Mouse (Mus musculus) intestine, embryonic 15.5 days (tissue): Measurements from ENCODE around the gene Hist1h4d. TPM values are rescaled to one million over a fixed set of nuclear protein-coding genes. Genes with fewer than 3 reads are reported as not detected.
"Not testable (repeated sequence)": the region's sequence is repeated elsewhere in the genome, so short reads cannot be mapped to it uniquely, and the experiment has no call there.

Experiments
- ATAC-seq: fragments of 200-750 bp; cut with Nextera tagmentation; 2 replicates; pipeline ENCODE4 v1.8.0; 2017; ENCODE audit warnings: moderate TSS enrichment, moderate library complexity
- H3K27ac ChIP-seq: fragments of 300-500 bp; sonication (generic); 2 replicates; pipeline ENCODE4 v1.5.1; 2015; ENCODE audit warnings: mild to moderate bottlenecking, inconsistent platforms
- H3K27me3 ChIP-seq: fragments of 300-500 bp; sonication (generic); replicated peaks from 2 replicates; pipeline ENCODE4 v1.6.1; 2015; ENCODE audit warnings: inconsistent platforms
- H3K36me3 ChIP-seq: fragments of 300-500 bp; sonication (generic); 2 replicates; pipeline ENCODE4 v1.6.1; 2015; ENCODE audit warnings: inconsistent platforms
- H3K4me1 ChIP-seq: fragments of 300-500 bp; sonication (generic); replicated peaks from 2 replicates; pipeline ENCODE4 v1.6.1; 2015; ENCODE audit warnings: inconsistent platforms
- H3K4me2 ChIP-seq: fragments of 300-500 bp; sonication (generic); replicated peaks from 2 replicates; pipeline ENCODE4 v1.6.1; 2015; ENCODE audit warnings: mild to moderate bottlenecking, inconsistent platforms
- H3K4me3 ChIP-seq: fragments of 300-500 bp; sonication (generic); replicated peaks from 2 replicates; pipeline ENCODE4 v1.5.1; 2015; ENCODE audit warnings: inconsistent platforms
- H3K9ac ChIP-seq: fragments of 300-500 bp; sonication (generic); 2 replicates; pipeline ENCODE4 v1.6.1; 2015; ENCODE audit warnings: inconsistent platforms
- H3K9me3 ChIP-seq: fragments of 300-500 bp; sonication (generic); 2 replicates; pipeline ENCODE4 v1.6.1; 2016; ENCODE audit warnings: inconsistent platforms
- WGBS: fragments of 180-500 bp; shearing (Covaris S2); methylation state at CpG from one replicate; pipeline ENCODE4 v1.1.7; 2015; 5-methylcytosine and 5-hydroxymethylcytosine counted together
- polyA plus RNA-seq: library from polyadenylated mRNA; unstranded; fragments of >200 nt; fragmentation: Nextera tagmentation; extraction: Ambion mirVana; gene quantifications from 2 replicates; pipeline ENCODE4 v1.2.1, GENCODE M21; 2015

The Hist1h4d gene
- polyA plus RNA-seq, 1 experiment from 2014 or later, result 101 TPM

GRCm38 (mm10) chr13:23541497-23541896, 39.9 kb upstream of the Hist1h4d start:
- no peak overlapping the region for H3K4me2 ChIP-seq
- H3K9me3 ChIP-seq, result no peaks in the 10 kb centered on the region
- H3K9ac ChIP-seq, result no peak overlapping the region
- H3K27ac ChIP-seq, result no peak overlapping the region
- H3K4me1 ChIP-seq, result 0 out of 2 replicates have a peak, but pooled peaks cover 3% of the 10 kb centered on the region
- no peaks in the 10 kb centered on the region for H3K27me3 ChIP-seq
- ATAC-seq, result no peak
- H3K36me3 ChIP-seq, result no peaks in the 10 kb centered on the region
- 85% methylated on average over 3 of the region's 3 CpGs for WGBS
- no peak overlapping the region for H3K4me3 ChIP-seq

GRCm38 (mm10) chr13:23542225-23542980, 39.0 kb upstream of the Hist1h4d start:
- H3K4me3 ChIP-seq, result peak overlapping the region; percentile 44
- not testable (repeated sequence) for H3K27me3 ChIP-seq, ATAC-seq, H3K36me3 ChIP-seq, H3K9me3 ChIP-seq, H3K4me1 ChIP-seq
- peak overlapping the region; percentile 45 for H3K9ac ChIP-seq
- 12% methylated on average over 3 of the region's 3 CpGs for WGBS
- peak overlapping the region; percentile 67 for H3K4me2 ChIP-seq
- peak overlapping the region; percentile 86 for H3K27ac ChIP-seq

GRCm38 (mm10) chr13:23542999-23543607, 38.3 kb upstream of the Hist1h4d start, which contains the start of gene Hist1h2bh:
TSS of gene Hist1h2bh (minus strand) at chr13:23543392.
- Histone ChIP-seq H3K4me3 (peak within 1 kb of the TSS; percentile 44), H3K9ac (peak within 1 kb of the TSS; percentile 45), H3K4me2 (peak within 1 kb of the TSS; percentile 67), H3K27ac (peak within 1 kb of the TSS; percentile 87)
- under 1% methylated on average over 37 of the region's 42 CpGs for WGBS
- ATAC-seq, result peak; percentile 95
- H3K27me3 ChIP-seq, H3K9me3 ChIP-seq, H3K4me1 ChIP-seq, H3K36me3 ChIP-seq: not testable (repeated sequence)

- no peaks in the 10 kb centered on the region for H3K27me3 ChIP-seq
- H3K4me3 ChIP-seq, result peak within 1 kb of the TSS; percentile 44
- 0 out of 2 replicates have a peak, but pooled peaks cover 2% of the 10 kb centered on the region for H3K4me1 ChIP-seq
- H3K36me3 ChIP-seq, result no peaks in the 10 kb centered on the region
- H3K27ac ChIP-seq, result peak within 1 kb of the TSS; percentile 90
- under 1% methylated on average over 24 of the region's 45 CpGs for WGBS
- peak; percentile 93 for ATAC-seq
- H3K9ac ChIP-seq, result peak within 1 kb of the TSS; percentile 55
- peak within 1 kb of the TSS; percentile 67 for H3K4me2 ChIP-seq
- H3K9me3 ChIP-seq, result no peaks in the 10 kb centered on the region
Measured at GRCm38 (mm10) chr13:23543965-23544786, 37.2 kb upstream of the Hist1h4d start, which contains the start of gene Hist1h3f. TSS of gene Hist1h3f (plus strand) at chr13:23544052.

GRCm38 (mm10) chr13:23544787-23545120, 36.6 kb upstream of the Hist1h4d start:
- H3K27ac ChIP-seq, result peak overlapping the region; percentile 90; the same call in 1 of the 2 replicates
- ATAC-seq, result peak; percentile 19; the same call in 1 of the 2 replicates
- H3K9ac ChIP-seq, result 0 out of 2 replicates have a peak overlapping the region, but pooled peaks have one; percentile 55
- not testable (repeated sequence) for H3K4me1 ChIP-seq, H3K9me3 ChIP-seq, H3K36me3 ChIP-seq, H3K27me3 ChIP-seq
- WGBS, result 0% methylated on average over 12 of the region's 14 CpGs
- peak overlapping the region; percentile 44 for H3K4me3 ChIP-seq
- H3K4me2 ChIP-seq, result peak overlapping the region; percentile 50

- H3K36me3 ChIP-seq, result no peaks in the 10 kb centered on the region
- no peak for ATAC-seq
- H3K4me2 ChIP-seq, result no peak overlapping the region
- H3K27me3 ChIP-seq, result no peaks in the 10 kb centered on the region
- H3K4me1 ChIP-seq, result no peaks in the 10 kb centered on the region
- no peak overlapping the region for H3K27ac ChIP-seq
- WGBS, result 56% methylated on average over 5 of the region's 5 CpGs
- no peak overlapping the region for H3K4me3 ChIP-seq
- no peak overlapping the region for H3K9ac ChIP-seq
- H3K9me3 ChIP-seq, result no peaks in the 10 kb centered on the region
Measured at GRCm38 (mm10) chr13:23546694-23547093, 34.7 kb upstream of the Hist1h4d start.

- H3K9me3 ChIP-seq, result no peaks in the 10 kb centered on the region
- H3K27ac ChIP-seq, result peak overlapping the region; percentile 92
- H3K4me1 ChIP-seq, result no peaks in the 10 kb centered on the region; the same call in 1 of the 2 replicates
- H3K9ac ChIP-seq, result peak overlapping the region; percentile 36
- H3K4me2 ChIP-seq, result peak overlapping the region; percentile 61
- 5% methylated on average over 3 of the region's 3 CpGs for WGBS
- H3K27me3 ChIP-seq, result no peaks in the 10 kb centered on the region
- H3K4me3 ChIP-seq, result peak overlapping the region; percentile 44
- no peak for ATAC-seq
- H3K36me3 ChIP-seq, result no peaks in the 10 kb centered on the region
Measured at GRCm38 (mm10) chr13:23550761-23551145, 30.6 kb upstream of the Hist1h4d start.

GRCm38 (mm10) chr13:23551146-23551834, 30.1 kb upstream of the Hist1h4d start, which contains the start of gene Hist1h4f:
TSS of gene Hist1h4f (minus strand) at chr13:23551648.
- H3K36me3 ChIP-seq, H3K9me3 ChIP-seq, H3K27me3 ChIP-seq, H3K4me1 ChIP-seq: not testable (repeated sequence)
- H3K9ac ChIP-seq, result peak within 1 kb of the TSS; percentile 36
- WGBS, result under 1% methylated on average over 47 of the region's 47 CpGs
- H3K4me3 ChIP-seq, result peak within 1 kb of the TSS; percentile 44
- peak within 1 kb of the TSS; percentile 61 for H3K4me2 ChIP-seq
- peak; percentile 84 for ATAC-seq
- H3K27ac ChIP-seq, result peak within 1 kb of the TSS; percentile 92

GRCm38 (mm10) chr13:23551931-23552914, 29.2 kb upstream of the Hist1h4d start:
- no peak for ATAC-seq
- Histone ChIP-seq H3K4me1 (peaks cover 3% of the 10 kb centered on the region), H3K4me3 (peak overlapping the region; percentile 44), H3K27me3 (no peaks in the 10 kb centered on the region), H3K27ac (peak overlapping the region; percentile 92), H3K9ac (0 out of 2 replicates have a peak overlapping the region, but pooled peaks have one; percentile 30), H3K36me3 (no peaks in the 10 kb centered on the region), H3K4me2 (peak overlapping the region; percentile 61), H3K9me3 (no peaks in the 10 kb centered on the region)
- WGBS, result 53% methylated on average over 8 of the region's 8 CpGs

GRCm38 (mm10) chr13:23552962-23553361, 28.4 kb upstream of the Hist1h4d start, which contains the start of gene Hist1h1d:
TSS of gene Hist1h1d (plus strand) at chr13:23553262.
- Histone ChIP-seq H3K27me3 (no peaks in the 10 kb centered on the region), H3K9ac (no peak within 1 kb of the TSS), H3K4me2 (peak within 1 kb of the TSS; percentile 61; the same call in 1 of the 2 replicates), H3K4me3 (no peak within 1 kb of the TSS), H3K9me3 (no peaks in the 10 kb centered on the region), H3K27ac (peak within 1 kb of the TSS; percentile 98), H3K4me1 (peaks cover 3% of the 10 kb centered on the region), H3K36me3 (no peaks in the 10 kb centered on the region)
- ATAC-seq, result no peak

- Histone ChIP-seq H3K9ac (peak overlapping the region; percentile 28), H3K4me3 (peak overlapping the region; percentile 56), H3K27me3 (no peaks in the 10 kb centered on the region), H3K4me2 (peak overlapping the region; percentile 88), H3K27ac (peak overlapping the region; percentile 98), H3K36me3 (no peaks in the 10 kb centered on the region), H3K4me1 (peaks cover 3% of the 10 kb centered on the region), H3K9me3 (no peaks in the 10 kb centered on the region)
- 16% methylated on average over 9 of the region's 9 CpGs for WGBS
- ATAC-seq, result no peak
Measured at GRCm38 (mm10) chr13:23554393-23554792, 27.0 kb upstream of the Hist1h4d start.
